Mouse (Mus musculus) thymus, adult 2 months (tissue): ENCODE data around the gene Auts2.

ENCODE experiments used
- CTCF ChIP-seq: fragments of 200-500 bp; IDR thresholded peaks from 2 replicates; pipeline ENCODE4 v1.5.1; 2012; ENCODE audit warnings: mild to moderate bottlenecking, control low read depth, low read length, moderate library complexity, borderline replicate concordance; ENCODE audit not compliant: control insufficient read depth, poor library complexity, insufficient read depth; ENCODE audit errors: extremely low read depth
- POLR2A ChIP-seq: fragments of 200-500 bp; IDR thresholded peaks from 2 replicates; pipeline ENCODE4 v1.6.1; 2012; ENCODE audit warnings: mild to moderate bottlenecking, low read length, control low read depth, moderate library complexity; ENCODE audit not compliant: control insufficient read depth, poor library complexity, insufficient read depth; ENCODE audit errors: extremely low read depth

- TF ChIP-seq POLR2A, result no peak
- no peak for TF ChIP-seq CTCF
These were observed 311.7 kb downstream of the Auts2 start for GRCm38 (mm10) chr5:132231280-132232047.
